Mouse (Mus musculus): Measurements from ENCODE around the gene Sox13. TPM values are rescaled to one million over a fixed set of nuclear protein-coding genes. Genes with fewer than 3 reads are reported as not detected.

Gene Sox13
- polyA plus RNA-seq, 1 experiment from 2014 or later, result 4.9 TPM

DNA sequence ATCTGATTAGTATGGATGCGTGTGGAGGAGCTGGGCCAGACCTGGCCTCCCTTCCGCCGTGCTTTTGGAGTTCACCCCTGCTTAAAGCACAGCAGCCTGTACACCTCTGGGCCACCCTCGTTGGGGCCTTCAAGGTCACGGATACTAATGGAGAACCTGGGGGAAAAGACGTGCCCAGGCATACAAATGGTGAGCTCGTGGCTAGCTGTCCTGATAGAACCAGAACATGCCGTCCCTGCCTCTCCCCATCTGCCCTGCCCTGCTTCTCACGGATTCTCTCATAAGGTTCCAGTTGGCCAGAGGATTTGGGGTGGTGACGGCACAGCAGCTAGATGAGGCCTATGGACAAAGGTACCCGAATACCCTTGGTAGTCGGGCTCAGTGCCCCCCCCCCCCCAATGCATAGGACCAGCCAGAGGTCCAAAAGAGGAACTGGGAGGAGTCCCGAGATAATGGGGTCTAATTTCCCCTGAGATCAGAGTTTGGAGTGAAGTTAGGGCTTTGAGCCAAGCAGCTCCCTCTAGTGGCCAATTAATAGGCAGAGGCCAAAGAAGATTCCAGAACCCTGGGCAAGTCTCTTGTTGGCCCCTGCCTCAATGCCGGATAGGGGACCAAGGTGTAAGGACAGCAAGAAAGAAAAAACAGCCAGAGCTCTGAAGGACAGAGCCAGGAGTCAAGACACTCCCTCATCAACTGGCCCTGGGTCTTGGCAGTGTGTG lies 43.7 kb downstream of the Sox13 start:
- Histone ChIP-seq H3K4me2 (no peak overlapping the region), H3K27me3 (replicated peaks) (0 out of 2 replicates have a peak, but pooled peaks cover 3% of the 10 kb centered on the region), H3K4me1 (peaks cover 20% of the 10 kb centered on the region), H3K9ac (no peak overlapping the region), H3K36me3 (peaks cover 23% of the 10 kb centered on the region), H3K27ac (replicated peaks) (no peak overlapping the region), H3K9me3 (no peaks in the 10 kb centered on the region), H3K4me3 (no peak overlapping the region)
- ATAC-seq (ENCODE audit: extremely low read depth, insufficient number of reproducible peaks, low FRiP score, low TSS enrichment), result no peak
- 58% methylated on average over 14 of the region's 14 CpGs for WGBS

DNA sequence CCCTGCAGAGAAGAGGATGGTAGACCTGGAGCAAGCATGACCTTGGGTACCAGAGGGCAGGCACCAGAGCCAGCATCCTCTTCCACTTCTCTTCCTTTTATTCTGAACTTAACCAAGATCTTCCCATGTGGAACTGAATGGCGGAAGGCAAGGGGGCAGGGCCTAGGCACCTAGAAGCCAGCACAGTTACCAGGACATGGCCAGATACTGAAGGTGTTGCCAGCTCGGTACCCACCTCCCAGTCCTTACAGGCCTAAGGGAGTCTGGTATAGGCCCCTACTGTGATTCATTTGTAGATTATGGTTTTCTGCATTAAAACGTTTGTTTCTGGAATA lies 44.2 kb downstream of the Sox13 start:
- Histone ChIP-seq H3K27me3 (replicated peaks) (0 out of 2 replicates have a peak, but pooled peaks cover 3% of the 10 kb centered on the region), H3K4me1 (peaks cover 19% of the 10 kb centered on the region), H3K9ac (peak overlapping the region; percentile 33; the same call in 1 of the 2 replicates), H3K36me3 (peaks cover 17% of the 10 kb centered on the region), H3K27ac (replicated peaks) (no peak overlapping the region), H3K9me3 (no peaks in the 10 kb centered on the region), H3K4me3 (no peak overlapping the region), H3K4me2 (no peak overlapping the region)
- ATAC-seq (ENCODE audit: extremely low read depth, insufficient number of reproducible peaks, low FRiP score, low TSS enrichment), result no peak
- 76% methylated on average over 3 of the region's 3 CpGs for WGBS

GRCm38 (mm10) chr1:133379254-133379985 lies 44.8 kb downstream of the Sox13 start:
- 57% methylated on average over 10 of the region's 10 CpGs for WGBS
- Histone ChIP-seq H3K9ac (peak overlapping the region; percentile 33; the same call in 1 of the 2 replicates), H3K36me3 (peaks cover 13% of the 10 kb centered on the region; the same call in 1 of the 2 replicates), H3K27me3 (replicated peaks) (0 out of 2 replicates have a peak, but pooled peaks cover 3% of the 10 kb centered on the region), H3K4me1 (peaks cover 19% of the 10 kb centered on the region), H3K4me2 (no peak overlapping the region), H3K27ac (replicated peaks) (no peak overlapping the region), H3K9me3 (no peaks in the 10 kb centered on the region), H3K4me3 (no peak overlapping the region)
- ATAC-seq (ENCODE audit: extremely low read depth, insufficient number of reproducible peaks, low FRiP score, low TSS enrichment), result no peak

GRCm38 (mm10) chr1:133377547-133377946 lies 46.6 kb downstream of the Sox13 start:
- H3K9me3 ChIP-seq, result no peaks in the 10 kb centered on the region
- 76% methylated on average over 5 of the region's 5 CpGs for WGBS
- H3K36me3 ChIP-seq, result no peaks in the 10 kb centered on the region
- no peak overlapping the region for H3K27ac ChIP-seq (replicated peaks)
- H3K4me3 ChIP-seq, result no peak overlapping the region
- H3K27me3 ChIP-seq (replicated peaks), result 0 out of 2 replicates have a peak, but pooled peaks cover 3% of the 10 kb centered on the region
- peaks cover 18% of the 10 kb centered on the region for H3K4me1 ChIP-seq
- H3K4me2 ChIP-seq, result no peak overlapping the region
- H3K9ac ChIP-seq, result no peak overlapping the region
- no peak for ATAC-seq (ENCODE audit: extremely low read depth, insufficient number of reproducible peaks, low FRiP score, low TSS enrichment)

DNA sequence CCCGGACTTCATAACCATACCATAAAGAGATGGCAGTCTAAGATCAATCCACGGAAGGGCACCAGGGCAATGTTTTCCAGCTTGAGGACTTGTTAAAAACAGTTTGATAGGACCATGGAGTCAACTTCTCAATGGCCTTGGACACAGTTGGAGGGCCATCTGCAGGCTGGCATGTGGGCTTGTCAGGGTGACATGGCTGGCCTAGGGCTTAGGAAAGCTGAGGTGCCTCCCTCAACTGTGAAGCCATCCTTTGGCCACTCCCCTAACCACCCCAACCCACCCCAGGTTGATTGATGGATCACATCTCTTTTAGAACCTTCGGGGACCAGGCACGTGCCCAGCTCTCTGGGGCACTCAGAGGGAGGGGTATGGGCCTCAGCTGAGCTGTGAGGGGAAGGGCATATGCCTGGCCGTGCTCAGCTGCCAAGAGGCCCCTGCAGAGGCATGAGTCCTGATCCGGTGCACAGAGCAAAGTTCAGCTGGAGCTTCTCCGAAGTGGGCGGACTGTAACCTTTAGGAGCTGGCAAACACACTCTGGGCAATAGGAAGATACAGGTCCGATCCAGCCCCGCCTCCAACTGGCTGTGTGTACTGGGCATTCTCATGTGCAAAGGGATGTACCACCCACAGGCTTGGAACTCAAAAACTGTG lies 48.4 kb downstream of the Sox13 start:
- peaks cover 20% of the 10 kb centered on the region for H3K4me1 ChIP-seq
- no peaks in the 10 kb centered on the region for H3K36me3 ChIP-seq
- H3K4me2 ChIP-seq, result no peak overlapping the region
- H3K27ac ChIP-seq (replicated peaks), result no peak overlapping the region
- H3K27me3 ChIP-seq (replicated peaks), result 0 out of 2 replicates have a peak, but pooled peaks cover 3% of the 10 kb centered on the region
- no peak overlapping the region for H3K4me3 ChIP-seq
- no peak overlapping the region for H3K9ac ChIP-seq
- 61% methylated on average over 10 of the region's 10 CpGs for WGBS
- ATAC-seq (ENCODE audit: extremely low read depth, insufficient number of reproducible peaks, low FRiP score, low TSS enrichment), result no peak
- H3K9me3 ChIP-seq, result no peaks in the 10 kb centered on the region

DNA sequence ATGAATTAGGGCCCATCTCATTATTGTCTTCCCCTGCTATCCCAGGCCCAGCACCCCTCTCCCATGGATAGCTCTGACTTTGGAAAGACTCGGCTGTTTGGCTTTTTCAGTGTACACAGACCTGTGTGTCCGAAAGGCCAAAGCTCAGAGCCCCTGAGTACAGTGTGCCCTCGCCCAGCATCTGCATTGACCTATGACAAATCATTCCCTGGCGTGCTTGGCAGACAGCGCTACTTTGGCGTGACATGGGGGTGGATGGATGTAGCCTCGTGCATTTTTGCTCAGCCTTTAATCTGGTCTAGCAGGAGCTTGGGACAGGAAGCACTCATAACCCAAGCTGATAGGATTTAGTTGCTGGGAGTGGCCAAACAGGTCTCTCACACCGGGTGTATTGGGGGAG lies 52.1 kb downstream of the Sox13 start:
- H3K36me3 ChIP-seq, result no peaks in the 10 kb centered on the region
- H3K27me3 ChIP-seq (replicated peaks), result 0 out of 2 replicates have a peak, but pooled peaks cover 3% of the 10 kb centered on the region
- no peaks in the 10 kb centered on the region for H3K9me3 ChIP-seq
- no peak overlapping the region for H3K4me2 ChIP-seq
- ATAC-seq (ENCODE audit: extremely low read depth, insufficient number of reproducible peaks, low FRiP score, low TSS enrichment), result no peak
- WGBS, result 58% methylated on average over 8 of the region's 8 CpGs
- H3K4me3 ChIP-seq, result no peak overlapping the region
- H3K9ac ChIP-seq, result no peak overlapping the region
- no peak overlapping the region for H3K27ac ChIP-seq (replicated peaks)
- peaks cover 20% of the 10 kb centered on the region for H3K4me1 ChIP-seq

GRCm38 (mm10) chr1:133371431-133371830 lies 52.7 kb downstream of the Sox13 start:
- H3K4me1 ChIP-seq, result peaks cover 20% of the 10 kb centered on the region
- ATAC-seq (ENCODE audit: extremely low read depth, insufficient number of reproducible peaks, low FRiP score, low TSS enrichment), result no peak
- no peak overlapping the region for H3K9ac ChIP-seq
- H3K27me3 ChIP-seq (replicated peaks), result peaks cover 8% of the 10 kb centered on the region
- 71% methylated on average over 6 of the region's 6 CpGs for WGBS
- no peak overlapping the region for H3K4me2 ChIP-seq
- H3K9me3 ChIP-seq, result no peaks in the 10 kb centered on the region
- no peaks in the 10 kb centered on the region for H3K36me3 ChIP-seq
- no peak overlapping the region for H3K4me3 ChIP-seq
- H3K27ac ChIP-seq (replicated peaks), result no peak overlapping the region

- Histone ChIP-seq H3K4me2 (no peak overlapping the region), H3K27ac (replicated peaks) (no peak overlapping the region), H3K4me1 (peaks cover 23% of the 10 kb centered on the region), H3K4me3 (no peak overlapping the region), H3K36me3 (no peaks in the 10 kb centered on the region), H3K27me3 (replicated peaks) (peaks cover 15% of the 10 kb centered on the region), H3K9ac (no peak overlapping the region), H3K9me3 (no peaks in the 10 kb centered on the region)
- 63% methylated on average over 4 of the region's 4 CpGs for WGBS
- no peak for ATAC-seq (ENCODE audit: extremely low read depth, insufficient number of reproducible peaks, low FRiP score, low TSS enrichment)
These were observed 53.8 kb downstream of the Sox13 start for GRCm38 (mm10) chr1:133370352-133370751.

DNA sequence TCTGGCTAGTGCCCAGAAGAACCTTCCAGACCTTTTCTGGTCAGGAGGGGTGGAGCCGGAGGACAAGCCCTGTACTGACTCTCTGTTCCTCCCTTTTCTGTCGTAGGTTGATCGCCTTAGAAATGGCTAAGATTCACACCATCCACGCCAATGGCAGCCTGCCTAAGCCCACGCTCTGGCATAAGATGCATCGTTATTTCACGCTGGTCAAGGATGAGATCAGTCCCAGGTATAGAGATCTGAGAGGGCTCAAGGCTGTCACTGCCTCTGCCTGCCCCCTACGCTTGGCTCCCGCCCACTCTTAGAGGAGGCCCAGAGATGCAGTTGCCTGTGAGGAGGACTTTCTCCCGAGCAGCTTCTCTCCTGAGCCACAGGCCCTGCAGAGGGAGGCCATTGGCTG lies 55.5 kb downstream of the Sox13 start:
- peaks cover 33% of the 10 kb centered on the region for H3K27me3 ChIP-seq (replicated peaks)
- WGBS, result 56% methylated on average over 10 of the region's 10 CpGs
- no peak overlapping the region; the same call in 1 of the 2 replicates for H3K9ac ChIP-seq

DNA sequence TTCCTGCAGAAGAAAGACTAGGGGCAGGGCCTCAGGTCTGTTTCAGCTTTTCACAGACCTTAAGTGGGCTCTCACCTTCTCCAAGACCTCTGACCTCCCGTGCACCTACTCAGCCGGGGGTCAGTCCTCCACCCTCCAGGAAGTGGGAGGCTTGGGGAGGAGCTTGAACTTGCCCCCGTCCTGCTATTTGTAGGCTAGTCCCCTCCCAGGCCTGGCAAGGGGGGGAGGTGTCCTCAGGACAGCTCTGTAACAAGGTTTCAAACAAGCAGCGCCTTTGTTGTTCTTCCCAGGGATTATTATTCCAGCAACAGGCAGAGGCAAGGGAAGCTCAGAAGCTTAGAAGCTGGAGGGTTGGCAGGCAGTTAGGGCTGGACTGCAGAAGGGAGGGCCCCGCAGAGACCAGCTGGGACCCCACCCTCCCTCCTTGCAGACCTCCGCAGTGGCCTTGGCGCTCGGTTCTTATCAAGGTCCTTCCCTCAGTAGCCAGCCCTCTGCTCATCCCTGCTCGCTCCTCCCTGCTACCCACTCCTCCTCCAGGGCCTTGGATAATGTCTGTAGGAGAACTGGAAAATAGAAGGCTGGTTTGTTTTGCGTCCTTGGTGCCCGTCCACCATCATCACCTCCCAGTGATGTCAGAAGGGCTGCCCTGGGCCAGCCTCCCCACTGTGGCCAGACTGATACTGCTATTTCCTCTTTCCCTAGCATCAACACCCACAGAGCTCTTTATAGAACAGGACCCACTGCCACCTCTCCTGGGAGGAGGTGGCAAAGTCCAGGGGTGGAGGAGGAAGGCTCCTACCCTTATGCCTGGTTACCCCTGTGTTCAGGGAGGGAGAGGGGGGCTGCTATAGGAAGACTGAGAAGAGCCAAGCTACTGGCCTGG lies 56.3 kb downstream of the Sox13 start:
- Histone ChIP-seq H3K27ac (replicated peaks) (peak overlapping the region; percentile 53; the same call in 1 of the 2 replicates), H3K4me1 (peaks cover 44% of the 10 kb centered on the region), H3K27me3 (replicated peaks) (peaks cover 37% of the 10 kb centered on the region), H3K36me3 (no peaks in the 10 kb centered on the region), H3K4me2 (peak overlapping the region; percentile 25), H3K4me3 (no peak overlapping the region), H3K9ac (peak overlapping the region; percentile 24; the same call in 1 of the 2 replicates), H3K9me3 (no peaks in the 10 kb centered on the region)
- no peak for ATAC-seq (ENCODE audit: extremely low read depth, insufficient number of reproducible peaks, low FRiP score, low TSS enrichment)
- WGBS, result 9% methylated on average over 11 of the region's 11 CpGs

More for the DNA sequence above, 55.5 kb downstream of the Sox13 start:
- Histone ChIP-seq H3K36me3 (no peaks in the 10 kb centered on the region), H3K4me3 (no peak overlapping the region), H3K4me2 (no peak overlapping the region), H3K9me3 (no peaks in the 10 kb centered on the region), H3K4me1 (peaks cover 39% of the 10 kb centered on the region), H3K27ac (replicated peaks) (no peak overlapping the region)
- no peak for ATAC-seq (ENCODE audit: extremely low read depth, insufficient number of reproducible peaks, low FRiP score, low TSS enrichment)
